Mouse (Mus musculus) hindbrain, embryonic 15.5 days (tissue): ENCODE measurements around the gene Rabgap1l. TPM values are rescaled to one million over a fixed set of nuclear protein-coding genes. Genes with fewer than 3 reads are reported as not detected.

Experiments used
- ATAC-seq: fragments of 200-750 bp; cut with Nextera tagmentation; 2 replicates; pipeline ENCODE4 v1.8.0; 2017; ENCODE audit warnings: low read depth, moderate number of reproducible peaks, moderate TSS enrichment; ENCODE audit not compliant: low FRiP score
- H3K27ac ChIP-seq: fragments of 300-500 bp; sonication (generic); replicated peaks from 2 replicates; pipeline ENCODE4 v1.5.1; 2015; ENCODE audit warnings: mild to moderate bottlenecking, inconsistent platforms
- H3K27me3 ChIP-seq: fragments of 300-500 bp; sonication (generic); 2 replicates; pipeline ENCODE4 v1.6.1; 2015; ENCODE audit warnings: control low read depth, inconsistent platforms
- H3K36me3 ChIP-seq: fragments of 300-500 bp; sonication (generic); 2 replicates; pipeline ENCODE4 v1.6.1; 2015; ENCODE audit warnings: control low read depth, inconsistent platforms
- H3K4me1 ChIP-seq: fragments of 300-500 bp; sonication (generic); replicated peaks from 2 replicates; pipeline ENCODE4 v1.6.1; 2015; ENCODE audit warnings: control low read depth, inconsistent platforms
- H3K4me2 ChIP-seq: fragments of 300-500 bp; sonication (generic); 2 replicates; pipeline ENCODE4 v1.6.1; 2015; ENCODE audit warnings: moderate library complexity, mild to moderate bottlenecking, inconsistent platforms
- H3K4me3 ChIP-seq: fragments of 300-500 bp; sonication (generic); 2 replicates; pipeline ENCODE4 v1.5.1; 2015; ENCODE audit warnings: mild to moderate bottlenecking, inconsistent platforms
- H3K9ac ChIP-seq: fragments of 300-500 bp; sonication (generic); 2 replicates; pipeline ENCODE4 v1.6.1; 2015; ENCODE audit warnings: inconsistent platforms
- H3K9me3 ChIP-seq: fragments of 300-500 bp; sonication (generic); 2 replicates; pipeline ENCODE4 v1.6.1; 2016; ENCODE audit warnings: control low read depth, inconsistent platforms
- WGBS: fragments of 180-500 bp; shearing (Covaris S2); methylation state at CpG from one replicate; pipeline ENCODE4 v1.1.7; 2015; 5-methylcytosine and 5-hydroxymethylcytosine counted together
- polyA plus RNA-seq: library from polyadenylated mRNA; unstranded; fragments of >200 nt; fragmentation: Nextera tagmentation; extraction: Ambion mirVana; gene quantifications from 2 replicates; pipeline ENCODE4 v1.2.1, GENCODE M21; 2015

Gene Rabgap1l
- polyA plus RNA-seq, 1 experiment from 2014 or later, result 28.3 TPM

GRCm38 (mm10) chr1:160334791-160335190, 458.2 kb downstream of the Rabgap1l start:
- 78% methylated on average over 4 of the region's 4 CpGs for WGBS

GRCm38 (mm10) chr1:160330828-160331227, 462.2 kb downstream of the Rabgap1l start:
- no peak for ATAC-seq
- Histone ChIP-seq H3K4me1 (0 out of 2 replicates have a peak, but pooled peaks cover 3% of the 10 kb centered on the region), H3K4me3 (no peak overlapping the region), H3K36me3 (no peaks in the 10 kb centered on the region), H3K27ac (no peak overlapping the region), H3K4me2 (no peak overlapping the region), H3K9me3 (no peaks in the 10 kb centered on the region), H3K9ac (no peak overlapping the region), H3K27me3 (no peaks in the 10 kb centered on the region)
- 61% methylated on average over 1 of the region's 1 CpGs for WGBS

More at GRCm38 (mm10) chr1:160334791-160335190, 458.2 kb downstream of the Rabgap1l start:
- H3K27me3 ChIP-seq, result no peaks in the 10 kb centered on the region
- H3K9ac ChIP-seq, result no peak overlapping the region
- ATAC-seq, result no peak
- no peaks in the 10 kb centered on the region for H3K9me3 ChIP-seq
- 0 out of 2 replicates have a peak, but pooled peaks cover 3% of the 10 kb centered on the region for H3K4me1 ChIP-seq
- no peak overlapping the region for H3K4me3 ChIP-seq
- no peaks in the 10 kb centered on the region for H3K36me3 ChIP-seq
- no peak overlapping the region for H3K27ac ChIP-seq
- H3K4me2 ChIP-seq, result no peak overlapping the region

- Histone ChIP-seq H3K27me3 (no peaks in the 10 kb centered on the region), H3K27ac (no peak overlapping the region), H3K9ac (no peak overlapping the region), H3K4me2 (no peak overlapping the region), H3K9me3 (no peaks in the 10 kb centered on the region), H3K36me3 (no peaks in the 10 kb centered on the region), H3K4me1 (0 out of 2 replicates have a peak, but pooled peaks cover 3% of the 10 kb centered on the region), H3K4me3 (no peak overlapping the region)
- 62% methylated on average over 2 of the region's 2 CpGs for WGBS
- no peak for ATAC-seq
These were observed 462.8 kb downstream of the Rabgap1l start for GRCm38 (mm10) chr1:160330222-160330621.

GRCm38 (mm10) chr1:160329788-160330187, 463.2 kb downstream of the Rabgap1l start:
- no peaks in the 10 kb centered on the region for H3K9me3 ChIP-seq
- H3K27me3 ChIP-seq, result no peaks in the 10 kb centered on the region
- H3K27ac ChIP-seq, result no peak overlapping the region
- H3K9ac ChIP-seq, result no peak overlapping the region
- WGBS, result 57% methylated on average over 7 of the region's 7 CpGs
- no peaks in the 10 kb centered on the region for H3K36me3 ChIP-seq
- no peak overlapping the region for H3K4me3 ChIP-seq
- 0 out of 2 replicates have a peak, but pooled peaks cover 3% of the 10 kb centered on the region for H3K4me1 ChIP-seq
- ATAC-seq, result no peak
- no peak overlapping the region for H3K4me2 ChIP-seq

GRCm38 (mm10) chr1:160327531-160327930, 465.5 kb downstream of the Rabgap1l start:
- Histone ChIP-seq H3K27ac (no peak overlapping the region), H3K4me2 (no peak overlapping the region), H3K4me3 (no peak overlapping the region), H3K27me3 (no peaks in the 10 kb centered on the region), H3K36me3 (no peaks in the 10 kb centered on the region), H3K4me1 (0 out of 2 replicates have a peak, but pooled peaks cover 3% of the 10 kb centered on the region), H3K9me3 (no peaks in the 10 kb centered on the region), H3K9ac (no peak overlapping the region)
- ATAC-seq, result no peak
- WGBS, result 85% methylated on average over 1 of the region's 1 CpGs

GRCm38 (mm10) chr1:160325542-160325941, 467.5 kb downstream of the Rabgap1l start:
- WGBS, result 79% methylated on average over 5 of the region's 5 CpGs
- H3K4me3 ChIP-seq, result no peak overlapping the region
- no peak overlapping the region for H3K9ac ChIP-seq
- no peaks in the 10 kb centered on the region for H3K9me3 ChIP-seq
- H3K4me1 ChIP-seq, result 0 out of 2 replicates have a peak, but pooled peaks cover 3% of the 10 kb centered on the region
- no peaks in the 10 kb centered on the region for H3K27me3 ChIP-seq
- no peak overlapping the region for H3K4me2 ChIP-seq
- ATAC-seq, result no peak
- H3K27ac ChIP-seq, result no peak overlapping the region
- H3K36me3 ChIP-seq, result no peaks in the 10 kb centered on the region

GRCm38 (mm10) chr1:160320690-160321089, 472.3 kb downstream of the Rabgap1l start:
- Histone ChIP-seq H3K4me1 (no peaks in the 10 kb centered on the region), H3K4me3 (no peak overlapping the region), H3K9ac (no peak overlapping the region), H3K27ac (no peak overlapping the region), H3K27me3 (no peaks in the 10 kb centered on the region), H3K9me3 (no peaks in the 10 kb centered on the region), H3K4me2 (no peak overlapping the region), H3K36me3 (no peaks in the 10 kb centered on the region)
- no peak for ATAC-seq
- WGBS, result 87% methylated on average over 1 of the region's 1 CpGs

- Histone ChIP-seq H3K4me2 (no peak overlapping the region), H3K9ac (no peak overlapping the region), H3K27ac (no peak overlapping the region), H3K4me3 (no peak overlapping the region), H3K36me3 (no peaks in the 10 kb centered on the region), H3K4me1 (no peaks in the 10 kb centered on the region), H3K27me3 (no peaks in the 10 kb centered on the region), H3K9me3 (no peaks in the 10 kb centered on the region)
- 83% methylated on average over 8 of the region's 8 CpGs for WGBS
- ATAC-seq, result no peak
These were observed 474.8 kb downstream of the Rabgap1l start for GRCm38 (mm10) chr1:160318057-160318725.

GRCm38 (mm10) chr1:160316239-160316638, 476.8 kb downstream of the Rabgap1l start:
- H3K36me3 ChIP-seq, result no peaks in the 10 kb centered on the region
- H3K27ac ChIP-seq, result no peak overlapping the region
- no peak overlapping the region for H3K4me2 ChIP-seq
- ATAC-seq, result no peak
- H3K27me3 ChIP-seq, result no peaks in the 10 kb centered on the region
- no peaks in the 10 kb centered on the region for H3K4me1 ChIP-seq
- no peak overlapping the region for H3K4me3 ChIP-seq
- H3K9me3 ChIP-seq, result no peaks in the 10 kb centered on the region
- no peak overlapping the region for H3K9ac ChIP-seq
- WGBS, result 96% methylated on average over 2 of the region's 2 CpGs

- 93% methylated on average over 4 of the region's 4 CpGs for WGBS
- no peak overlapping the region for H3K4me2 ChIP-seq
- H3K9ac ChIP-seq, result no peak overlapping the region
- no peaks in the 10 kb centered on the region for H3K27me3 ChIP-seq
- H3K4me3 ChIP-seq, result no peak overlapping the region
- H3K9me3 ChIP-seq, result no peaks in the 10 kb centered on the region
- no peak overlapping the region for H3K27ac ChIP-seq
- peaks cover 4% of the 10 kb centered on the region; the same call in 1 of the 2 replicates for H3K4me1 ChIP-seq
- no peaks in the 10 kb centered on the region for H3K36me3 ChIP-seq
- ATAC-seq, result no peak
These were observed 480.4 kb downstream of the Rabgap1l start for GRCm38 (mm10) chr1:160312658-160313057.

GRCm38 (mm10) chr1:160311861-160312260, 481.1 kb downstream of the Rabgap1l start:
- 17% methylated on average over 2 of the region's 2 CpGs for WGBS
- H3K27me3 ChIP-seq, result no peaks in the 10 kb centered on the region
- no peak overlapping the region for H3K4me3 ChIP-seq
- ATAC-seq, result no peak
- no peak overlapping the region for H3K4me2 ChIP-seq
- no peaks in the 10 kb centered on the region for H3K9me3 ChIP-seq
- no peak overlapping the region for H3K27ac ChIP-seq
- H3K36me3 ChIP-seq, result no peaks in the 10 kb centered on the region
- no peak overlapping the region for H3K9ac ChIP-seq
- H3K4me1 ChIP-seq, result peaks cover 4% of the 10 kb centered on the region; the same call in 1 of the 2 replicates

- Histone ChIP-seq H3K9ac (no peak overlapping the region), H3K4me2 (no peak overlapping the region), H3K36me3 (no peaks in the 10 kb centered on the region), H3K4me3 (no peak overlapping the region), H3K4me1 (peaks cover 4% of the 10 kb centered on the region; the same call in 1 of the 2 replicates), H3K27ac (no peak overlapping the region), H3K27me3 (no peaks in the 10 kb centered on the region), H3K9me3 (no peaks in the 10 kb centered on the region)
- WGBS, result 47% methylated on average over 5 of the region's 5 CpGs
- ATAC-seq, result no peak
These were observed 483.1 kb downstream of the Rabgap1l start for GRCm38 (mm10) chr1:160309951-160310350.
